Mouse (Mus musculus) heart, embryonic 15.5 days (tissue): Measurements from ENCODE around the gene Gp2. TPM values are rescaled to one million over a fixed set of nuclear protein-coding genes. Genes with fewer than 3 reads are reported as not detected.

ENCODE experiments used
- ATAC-seq: fragments of 200-750 bp; cut with Nextera tagmentation; replicated peaks from 2 replicates; pipeline ENCODE4 v1.8.0; 2017; ENCODE audit warnings: low read depth, moderate TSS enrichment; ENCODE audit not compliant: insufficient number of reproducible peaks, insufficient read depth, low FRiP score
- H3K27ac ChIP-seq: fragments of 300-500 bp; sonication (generic); 2 replicates; pipeline ENCODE4 v1.5.1; 2015; ENCODE audit warnings: mild to moderate bottlenecking, inconsistent platforms
- H3K27me3 ChIP-seq: fragments of 300-500 bp; sonication (generic); 2 replicates; pipeline ENCODE4 v1.6.1; 2015; ENCODE audit warnings: inconsistent platforms
- H3K36me3 ChIP-seq: fragments of 300-500 bp; sonication (generic); 2 replicates; pipeline ENCODE4 v1.6.1; 2015; ENCODE audit warnings: mild to moderate bottlenecking, inconsistent platforms
- H3K4me1 ChIP-seq: fragments of 300-500 bp; sonication (generic); replicated peaks from 2 replicates; pipeline ENCODE4 v1.6.1; 2015; ENCODE audit warnings: inconsistent platforms
- H3K4me2 ChIP-seq: fragments of 300-500 bp; sonication (generic); 2 replicates; pipeline ENCODE4 v1.6.1; 2015; ENCODE audit warnings: inconsistent platforms, mild to moderate bottlenecking, moderate library complexity
- H3K4me3 ChIP-seq: fragments of 300-500 bp; sonication (generic); 2 replicates; pipeline ENCODE4 v1.5.1; 2015; ENCODE audit warnings: mild to moderate bottlenecking, inconsistent platforms
- H3K9ac ChIP-seq: fragments of 300-500 bp; sonication (generic); 2 replicates; pipeline ENCODE4 v1.6.1; 2015; ENCODE audit warnings: mild to moderate bottlenecking, inconsistent platforms
- H3K9me3 ChIP-seq: fragments of 300-500 bp; sonication (generic); replicated peaks from 2 replicates; pipeline ENCODE4 v1.6.1; 2016; ENCODE audit warnings: inconsistent platforms
- WGBS: fragments of 180-500 bp; shearing (Covaris S2); methylation state at CpG from one replicate; pipeline ENCODE4 v1.1.7; 2015; ENCODE audit warnings: mixed read lengths; 5-methylcytosine and 5-hydroxymethylcytosine counted together
- polyA plus RNA-seq: library from polyadenylated mRNA; unstranded; fragments of >200 nt; fragmentation: Nextera tagmentation; extraction: Ambion mirVana; gene quantifications from 2 replicates; pipeline ENCODE4 v1.2.1, GENCODE M21; 2015

Gene Gp2
- polyA plus RNA-seq, 1 experiment from 2014 or later, result not detected

DNA sequence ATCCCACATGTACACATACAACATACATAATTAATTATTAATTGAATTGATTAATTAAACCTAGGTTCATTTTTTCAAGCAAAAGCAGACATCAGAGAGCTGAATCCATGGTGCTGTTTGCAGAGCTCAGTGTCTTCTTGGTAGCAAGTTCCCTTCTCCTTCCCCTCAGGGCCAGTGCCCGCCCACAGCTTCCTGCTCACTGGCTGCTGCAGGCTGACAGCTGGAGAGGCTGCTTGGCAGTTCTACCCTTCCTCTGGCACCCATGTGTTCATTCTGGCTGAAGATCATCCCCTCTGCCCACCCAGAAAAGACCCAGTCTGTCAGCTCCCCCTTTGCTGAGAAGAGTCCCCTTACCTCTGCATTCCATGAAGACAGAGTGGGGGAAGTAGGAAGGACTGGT is 40.6 kb downstream of the Gp2 start:
- Histone ChIP-seq H3K27ac (no peak overlapping the region), H3K4me3 (no peak overlapping the region), H3K9ac (no peak overlapping the region), H3K4me1 (no peaks in the 10 kb centered on the region), H3K4me2 (no peak overlapping the region), H3K27me3 (no peaks in the 10 kb centered on the region), H3K36me3 (no peaks in the 10 kb centered on the region), H3K9me3 (no peaks in the 10 kb centered on the region)
- 63% methylated on average over 1 of the region's 1 CpGs for WGBS
- no peak for ATAC-seq

DNA sequence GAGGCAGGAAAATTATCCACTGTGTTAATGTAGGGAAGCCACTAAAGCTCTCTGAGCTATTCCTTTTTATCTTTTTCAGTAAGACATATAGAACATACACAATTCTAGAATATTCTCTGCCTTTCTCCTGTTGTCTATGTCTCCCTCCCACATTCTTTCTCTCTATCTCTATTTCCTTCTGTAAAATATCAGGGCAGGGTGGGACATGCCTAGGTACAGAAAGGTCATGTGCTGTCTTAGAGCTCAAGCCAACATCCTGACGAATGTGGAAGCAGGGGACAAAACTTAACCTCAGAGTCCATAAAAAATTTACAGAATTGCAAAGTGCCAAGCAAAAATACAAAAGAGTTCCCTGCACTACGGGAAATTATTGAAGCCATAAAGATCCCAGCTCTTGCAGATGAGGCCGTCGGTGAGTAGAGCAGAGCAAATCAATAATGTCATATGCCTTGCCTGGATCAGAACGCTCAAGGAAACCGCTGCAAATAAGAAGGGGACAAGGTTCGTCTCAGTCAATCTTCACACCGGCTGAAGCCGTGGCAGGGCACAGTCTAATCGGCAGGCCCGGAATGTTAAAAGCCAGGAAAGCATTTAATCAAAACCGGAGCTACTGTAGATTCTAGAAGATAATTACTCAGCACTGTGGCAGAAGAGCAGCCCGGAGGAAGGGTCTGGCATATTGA is 64.9 kb downstream of the Gp2 start:
- Histone ChIP-seq H3K9me3 (no peaks in the 10 kb centered on the region), H3K27me3 (no peaks in the 10 kb centered on the region), H3K9ac (no peak overlapping the region), H3K4me1 (no peaks in the 10 kb centered on the region), H3K27ac (no peak overlapping the region), H3K4me2 (no peak overlapping the region), H3K4me3 (no peak overlapping the region), H3K36me3 (no peaks in the 10 kb centered on the region)
- 73% methylated on average over 13 of the region's 13 CpGs for WGBS
- ATAC-seq, result no peak

Other genes with a start within 250 kb of the Gp2 start
- gene Umod, start 20.0 kb upstream of the Gp2 start, polyA plus RNA-seq, result not detected in 2 replicates
- gene Acsm5, start 60.2 kb upstream of the Gp2 start, polyA plus RNA-seq, result not detected in 2 replicates
- not detected in 2 replicates for gene Pdilt, start 64.2 kb upstream of the Gp2 start, polyA plus RNA-seq
- gene Acsm2, start 95.1 kb upstream of the Gp2 start, polyA plus RNA-seq, result not detected in 2 replicates
- 0.75 TPM in 1 of 2 replicates, not detected in the other for gene Acsm1, start 147.7 kb upstream of the Gp2 start, polyA plus RNA-seq
- gene Acsm4, start 230.7 kb upstream of the Gp2 start, polyA plus RNA-seq, result not detected in 2 replicates